Mouse (Mus musculus) myocyte (in vitro differentiated cells): ENCODE measurements at regions not wholly inside any gene's neighbourhood (a gene's known extent, or its start where the extent isn't known, plus 50 kb on each side); places are given as distances from the start of the nearest gene placed in this dataset.

Experiments used
- E2F4 ChIP-seq: IDR thresholded peaks from one replicate; pipeline ENCODE4 v1.6.1; 2011; ENCODE audit warnings: mild to moderate bottlenecking, control low read depth, moderate library complexity; ENCODE audit not compliant: insufficient read depth
- POLR2A ChIP-seq: IDR thresholded peaks from one replicate; pipeline ENCODE4 v1.6.1; 2011; ENCODE audit warnings: low read depth, mild to moderate bottlenecking, control low read depth, moderate library complexity; ENCODE audit not compliant: insufficient read length

GRCm38 (mm10) chr13:72409238-72409965 is 219.2 kb upstream of the Irx2 start:
- no peak for TF ChIP-seq POLR2A
- no peak for TF ChIP-seq E2F4
